Mouse (Mus musculus) left cerebral cortex, adult 9 months (tissue): Measurements from ENCODE around the gene Phf12.

ENCODE experiments used
- DNase-seq, 2 experiments: peaks; one replicate each; pipeline ENCODE4 v3.0.0; 2022; ENCODE audit warnings: low spot score in 2 of 2

Gene Phf12

GRCm38 (mm10) chr11:78072425-78073130, 90.0 kb downstream of the Phf12 start:
- DNase-seq: no peak

GRCm38 (mm10) chr11:78073577-78074276, 91.2 kb downstream of the Phf12 start:
- DNase-seq: no peak

- DNase-seq: no peak
Observed at GRCm38 (mm10) chr11:78074277-78074652, 91.7 kb downstream of the Phf12 start.

GRCm38 (mm10) chr11:78074666-78075065, 92.1 kb downstream of the Phf12 start:
- no peak for DNase-seq
